Mouse (Mus musculus): Measurements from ENCODE around the gene A630095N17Rik.

The A630095N17Rik gene

DNA sequence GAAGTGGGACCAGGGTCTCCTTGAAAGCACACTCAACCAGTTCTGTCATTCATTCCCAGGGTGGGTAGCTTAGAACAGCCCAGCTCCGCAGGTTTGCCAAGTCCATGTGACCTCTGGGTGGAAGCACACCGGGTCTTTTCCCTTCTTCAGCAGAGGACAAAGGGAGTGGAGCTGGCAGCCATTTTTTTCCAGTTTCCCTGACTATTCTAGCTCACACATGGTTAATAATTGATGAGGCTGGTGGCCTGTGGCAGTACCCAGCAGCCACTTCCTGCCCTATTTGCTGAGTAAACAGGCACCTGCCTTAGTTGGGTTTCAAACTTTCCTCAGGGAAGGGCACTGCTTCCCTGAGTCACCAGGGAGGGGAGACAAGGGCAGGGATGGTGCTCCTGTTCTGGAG is 17.5 kb downstream of the A630095N17Rik start:
- no peak for DNase-seq (ENCODE audit: low spot score in 2 of 2)

DNA sequence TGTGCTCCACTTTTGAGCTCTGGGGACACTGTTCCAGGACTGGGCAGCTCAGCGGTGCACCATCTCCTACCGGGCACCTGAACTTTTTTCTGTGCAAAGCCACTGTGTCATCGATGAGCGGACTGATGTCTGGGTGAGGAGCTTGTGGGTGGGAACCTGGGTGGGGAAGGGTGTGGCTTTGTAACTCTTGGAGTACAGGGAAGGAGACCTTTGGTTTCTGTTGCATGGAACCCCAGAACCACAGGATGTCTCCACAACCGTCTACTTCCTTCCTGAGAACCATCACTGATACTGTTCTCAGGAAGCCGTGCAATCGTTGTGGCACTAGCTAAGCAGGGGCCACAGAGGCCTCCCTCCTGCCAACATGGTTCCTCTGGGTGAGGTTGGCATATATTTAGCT is 18.8 kb downstream of the A630095N17Rik start:
- no peak for DNase-seq (ENCODE audit: low spot score in 2 of 2)

DNA sequence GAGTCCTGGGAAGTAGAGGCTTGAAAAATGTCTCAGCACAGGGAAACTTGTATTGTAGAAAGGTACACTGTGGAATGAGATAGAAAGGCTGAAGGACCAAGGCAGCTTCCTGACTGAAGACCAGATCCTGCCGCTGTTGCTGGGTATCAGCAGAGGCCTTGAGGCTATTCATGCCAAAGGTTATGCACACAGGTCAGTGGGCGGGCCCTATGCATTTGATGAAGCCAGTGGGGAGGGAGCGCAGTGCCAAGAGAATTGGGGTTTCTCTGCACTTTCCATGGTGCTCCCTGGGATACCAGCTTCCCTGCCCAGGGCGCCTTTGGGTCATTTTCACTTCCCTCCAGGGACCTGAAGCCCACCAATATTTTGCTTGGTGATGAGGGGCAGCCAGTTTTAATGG is 19.4 kb downstream of the A630095N17Rik start:
- DNase-seq (ENCODE audit: low spot score in 2 of 2): no peak

DNA sequence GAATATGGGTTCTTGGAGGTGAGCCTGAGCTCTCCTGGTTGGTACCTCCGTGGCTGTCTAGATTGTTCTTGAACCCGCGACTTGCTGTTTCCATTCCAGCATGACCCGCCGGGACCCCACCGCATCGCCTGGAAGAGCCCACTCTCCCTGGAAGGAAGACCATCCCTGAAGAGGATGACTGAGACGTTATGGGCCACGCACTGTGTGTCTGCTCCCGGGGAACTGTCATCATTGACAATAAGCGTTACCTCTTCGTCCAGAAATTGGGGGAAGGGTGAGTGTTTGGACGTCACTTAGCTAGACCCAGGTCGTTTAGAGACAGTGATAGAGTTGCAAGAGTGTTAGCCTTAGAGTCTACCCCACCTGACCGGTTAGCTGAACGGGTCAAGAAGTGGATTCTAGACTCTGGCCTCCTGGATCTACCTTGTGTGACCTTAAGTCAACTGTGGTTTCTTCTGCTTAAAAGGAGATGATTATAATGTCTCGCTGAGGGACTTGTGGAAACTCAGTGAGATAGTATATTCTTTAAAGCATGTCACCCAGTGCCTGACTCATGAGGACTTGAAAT is 20.7 kb downstream of the A630095N17Rik start:
- DNase-seq (ENCODE audit: low spot score in 2 of 2): no peak

DNA sequence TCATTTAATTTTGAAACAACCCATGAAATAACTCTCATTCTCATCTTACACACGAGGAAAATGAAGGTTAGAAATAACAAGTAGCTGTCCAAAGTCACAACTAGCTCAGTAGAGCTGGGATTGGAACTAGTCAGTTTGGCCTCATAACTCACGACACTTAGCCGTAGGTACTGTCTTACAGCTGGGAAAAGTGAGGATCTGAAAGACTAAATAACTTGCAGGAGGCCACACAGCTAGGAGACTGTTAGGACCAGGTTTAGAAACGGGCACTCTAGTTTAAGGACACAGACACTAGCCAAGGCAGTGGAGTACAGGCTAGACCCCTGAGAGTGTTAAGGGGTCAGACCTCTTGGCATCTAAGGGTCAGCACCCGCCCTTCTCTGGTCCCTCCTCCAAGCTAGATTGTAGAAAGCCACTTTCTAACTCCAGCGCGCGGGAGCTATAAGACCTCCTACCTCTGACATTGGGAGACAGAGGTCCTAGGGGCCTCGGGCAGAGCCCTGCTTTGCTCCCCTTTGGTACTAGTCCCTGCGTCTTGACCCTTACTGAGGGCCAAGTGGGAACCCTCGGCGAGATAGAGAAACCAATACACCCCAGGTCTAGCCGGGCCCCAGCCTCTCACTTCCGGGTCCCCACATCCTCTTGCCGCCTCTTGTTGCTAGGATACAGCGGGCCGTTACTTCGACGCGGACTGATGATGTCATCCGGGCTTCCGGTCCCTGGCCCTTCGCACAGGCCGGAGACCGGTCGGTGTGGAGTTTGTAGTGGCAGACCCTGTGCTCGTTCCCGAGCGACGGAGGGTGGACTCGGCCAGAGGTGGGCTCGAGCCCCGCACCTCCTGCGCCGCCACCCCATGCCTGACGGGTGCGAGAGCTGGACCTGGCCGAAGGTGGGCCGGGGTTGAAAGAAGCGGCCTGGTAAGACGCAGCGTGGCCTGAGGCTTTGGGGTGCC is 21.5 kb downstream of the A630095N17Rik start, which contains the start of the genes Glb1l and Stk16:
Glb1l (minus strand) TSS at position 678 of the 952 bp plus-strand sequence.
Stk16 (plus strand) TSS at position 703 of the 952 bp plus-strand sequence.
- DNase-seq (ENCODE audit: low spot score in 2 of 2): peak; percentile 92 to 97

DNA sequence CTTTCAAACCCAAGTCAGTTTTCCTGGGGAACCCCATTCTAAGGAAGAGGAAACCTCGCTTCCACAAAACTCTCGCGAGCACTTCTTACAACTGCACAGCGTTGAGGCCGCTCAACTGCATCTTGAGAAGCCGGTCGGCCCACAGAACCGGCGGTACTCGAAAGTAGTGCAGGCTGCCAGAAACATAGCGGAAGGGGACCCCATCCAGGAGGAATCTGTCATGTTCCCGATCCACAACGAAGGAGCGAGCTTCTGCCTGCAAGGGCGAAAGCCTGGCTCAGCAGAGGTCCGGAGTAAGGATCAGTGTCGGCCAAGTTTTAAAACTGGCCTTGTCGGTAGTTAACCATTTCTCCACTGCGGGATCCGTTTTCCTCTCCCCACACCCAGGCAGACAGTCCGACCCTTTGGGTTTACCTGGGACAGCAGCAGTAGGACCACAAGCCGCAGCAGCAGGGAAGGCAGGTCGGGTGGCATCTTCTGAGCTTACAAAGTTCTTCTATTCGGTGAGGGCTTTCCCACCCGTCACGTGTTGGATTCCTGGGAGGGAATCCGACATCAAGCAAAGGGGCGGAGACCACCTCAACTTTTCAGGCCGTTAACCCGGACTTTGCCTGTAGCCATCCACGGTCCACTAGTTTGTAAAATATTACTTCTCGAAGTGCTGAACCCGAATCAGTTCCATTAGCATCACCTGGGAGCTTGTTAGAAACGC is 22.8 kb downstream of the A630095N17Rik start:
- DNase-seq (ENCODE audit: low spot score in 2 of 2): no peak

DNA sequence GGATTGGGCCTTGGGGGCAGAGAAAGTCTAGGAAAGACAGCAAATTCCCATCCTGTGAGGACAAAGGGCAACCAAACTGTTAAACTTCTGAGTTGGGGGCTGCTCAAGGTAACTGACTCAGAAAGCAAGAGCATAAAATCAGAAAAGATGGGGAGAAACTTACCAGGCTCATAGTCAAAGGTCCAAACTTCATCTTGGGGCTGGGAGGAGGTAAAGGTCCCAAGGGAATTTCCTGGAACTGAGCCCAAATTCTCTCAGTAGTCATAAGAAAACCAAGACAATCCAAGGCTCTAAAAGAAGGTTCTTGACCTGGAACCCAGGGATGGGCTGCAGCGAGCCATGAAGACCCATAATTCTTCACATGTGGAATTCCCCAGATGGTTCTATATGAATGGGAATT is 30.7 kb downstream of the A630095N17Rik start:
- no peak for DNase-seq (ENCODE audit: low spot score in 2 of 2)

DNA sequence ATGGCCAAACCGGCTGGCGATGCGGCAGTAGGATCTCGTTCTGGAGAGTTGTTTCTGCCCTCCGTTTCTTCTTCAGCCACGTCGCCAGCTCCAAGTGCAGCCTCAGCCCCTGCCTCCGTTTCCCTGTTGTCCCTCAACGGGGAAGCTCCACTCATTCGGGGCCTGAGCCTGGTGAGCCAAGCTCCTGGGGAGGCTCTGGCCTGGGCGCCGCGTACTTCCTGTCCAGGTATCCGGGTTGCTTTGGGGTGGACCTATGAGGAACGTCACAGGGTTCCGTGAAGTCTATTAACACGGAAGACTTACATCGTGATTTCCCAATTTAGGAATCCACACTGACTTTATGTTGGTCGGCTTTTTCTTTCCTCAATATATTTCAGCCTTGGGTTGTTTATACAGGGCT is 39.5 kb downstream of the A630095N17Rik start:
- no peak for DNase-seq (ENCODE audit: low spot score in 2 of 2)

DNA sequence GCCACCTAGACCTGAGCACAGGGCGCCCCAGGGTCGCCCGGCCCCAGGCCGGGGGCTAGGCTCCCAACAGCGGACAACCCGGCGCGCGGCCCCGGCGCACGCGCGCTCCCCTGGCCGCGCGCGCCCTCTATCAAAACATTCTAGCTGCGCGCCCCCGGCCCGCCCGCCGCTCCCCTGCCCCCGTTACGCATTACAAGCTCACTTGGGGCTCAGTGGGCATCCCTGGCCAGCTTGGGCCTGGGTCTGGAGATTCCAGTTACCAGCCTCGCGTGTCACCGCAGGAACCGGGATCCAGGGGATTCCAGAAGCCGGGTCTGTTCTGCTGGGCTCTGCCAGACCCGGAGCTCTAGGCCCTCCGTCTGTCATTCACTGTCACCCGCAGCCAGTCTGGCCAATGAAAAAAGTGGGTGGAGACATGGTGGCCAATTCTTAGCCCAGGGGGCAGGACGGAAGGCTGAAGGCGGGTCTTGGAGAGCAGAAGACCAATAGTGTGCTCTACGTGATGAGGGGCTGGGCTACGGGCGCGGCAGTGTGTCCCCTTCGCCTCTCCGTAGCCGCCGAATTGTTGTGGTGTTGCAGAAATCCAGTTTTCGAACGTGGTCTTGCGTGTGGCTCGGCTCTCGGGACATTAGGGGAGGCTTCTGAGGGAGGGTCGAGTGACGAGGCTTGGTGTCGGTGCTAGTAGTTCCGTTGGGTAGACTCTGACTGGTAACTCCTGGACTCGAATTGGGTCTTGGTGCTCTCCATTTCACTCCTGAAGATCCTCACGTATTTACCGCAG is 40.1 kb downstream of the A630095N17Rik start, which contains the start of the genes Ankzf1 and Atg9a:
Ankzf1 (plus strand) TSS at position 530 of the 781 bp plus-strand sequence.
Atg9a (minus strand) TSS at position 575 of the 781 bp plus-strand sequence.
- DNase-seq (ENCODE audit: low spot score in 2 of 2): peak; percentile 95 to 98

DNA sequence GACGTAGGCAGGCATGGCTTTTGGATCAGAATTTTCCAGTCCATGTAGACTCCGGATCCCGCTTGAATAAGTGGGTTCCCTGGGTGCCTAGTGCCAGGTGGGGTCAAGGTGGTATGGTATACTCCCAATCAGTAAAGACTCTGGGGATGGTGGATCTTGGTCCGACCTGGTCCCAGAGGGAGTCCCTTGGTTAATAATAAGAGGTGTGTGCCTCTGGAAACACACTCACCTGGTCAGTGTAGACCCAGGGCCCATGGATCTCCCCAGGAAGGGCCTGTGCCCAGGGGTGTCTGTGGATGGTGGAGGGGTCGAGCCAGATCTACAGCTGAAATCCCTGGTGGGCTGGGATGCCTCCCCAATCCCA is 40.7 kb downstream of the A630095N17Rik start:
- DNase-seq (ENCODE audit: low spot score in 2 of 2): no peak

DNA sequence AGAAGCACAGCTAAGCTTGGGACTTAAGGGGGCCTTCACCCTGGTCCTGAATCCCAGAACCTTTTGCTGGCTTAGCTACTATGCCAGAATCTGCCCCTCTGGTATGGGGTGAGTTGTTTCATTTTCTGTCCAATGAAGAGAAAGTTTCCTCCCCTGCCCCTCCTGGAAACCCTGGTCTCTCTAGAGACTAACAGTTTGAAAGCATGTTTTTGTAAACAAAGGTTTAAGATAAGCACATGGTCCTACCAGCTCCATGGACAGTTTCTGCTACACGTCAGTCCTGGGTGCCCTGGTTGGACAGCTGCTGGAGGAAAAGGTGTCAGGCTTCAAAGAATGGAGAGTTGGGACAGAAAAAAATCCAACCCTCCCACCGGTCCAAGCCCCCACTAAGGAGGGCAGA is 41.3 kb downstream of the A630095N17Rik start:
- no peak for DNase-seq (ENCODE audit: low spot score in 2 of 2)

DNA sequence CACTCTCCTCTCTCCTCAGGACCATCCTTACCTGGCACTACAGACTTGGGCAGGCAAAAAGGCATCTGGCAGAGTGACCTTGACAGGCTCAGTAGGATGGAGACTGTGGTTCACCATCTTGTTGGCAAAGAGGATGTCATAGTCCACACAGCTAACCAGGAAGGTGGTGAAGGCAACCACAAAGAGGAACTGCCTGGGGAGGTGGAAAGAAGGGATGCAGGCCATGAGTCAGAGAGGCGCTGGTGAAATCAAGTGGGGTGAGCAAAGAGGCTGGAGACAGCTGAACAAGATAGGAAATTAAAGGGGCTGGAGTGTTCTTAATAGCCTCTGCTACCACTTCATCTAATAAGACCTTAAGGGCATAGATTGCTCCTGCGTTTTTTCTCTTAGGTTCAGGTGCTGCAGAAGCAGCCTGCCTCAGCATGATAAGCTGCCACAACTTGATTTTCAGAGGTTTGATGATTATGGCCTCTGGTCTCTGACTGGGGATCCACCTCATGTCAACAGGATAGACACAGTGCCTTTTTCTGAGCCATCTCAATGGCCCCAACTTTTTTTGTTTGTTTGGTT is 43.9 kb downstream of the A630095N17Rik start:
- DNase-seq (ENCODE audit: low spot score in 2 of 2): no peak

DNA sequence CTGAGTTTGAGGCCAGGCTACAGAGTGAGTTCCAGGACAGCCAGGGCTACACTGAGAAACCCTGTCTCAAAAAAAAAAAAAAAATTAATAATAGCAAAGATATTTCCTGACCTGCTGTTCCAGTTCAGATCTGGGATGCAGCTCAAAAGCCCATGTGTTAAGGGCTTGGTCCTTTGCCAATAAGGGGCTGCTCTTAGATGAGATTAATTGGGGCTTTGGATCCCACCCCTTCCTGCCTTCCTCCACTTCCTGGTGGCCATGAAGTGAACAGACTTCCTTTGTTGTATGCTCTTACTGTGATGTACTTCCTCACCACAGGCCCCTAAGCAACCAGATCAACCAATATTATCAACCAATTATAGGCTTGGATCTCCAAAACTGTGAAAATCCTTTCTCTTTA is 44.8 kb downstream of the A630095N17Rik start:
- no peak for DNase-seq (ENCODE audit: low spot score in 2 of 2)

DNA sequence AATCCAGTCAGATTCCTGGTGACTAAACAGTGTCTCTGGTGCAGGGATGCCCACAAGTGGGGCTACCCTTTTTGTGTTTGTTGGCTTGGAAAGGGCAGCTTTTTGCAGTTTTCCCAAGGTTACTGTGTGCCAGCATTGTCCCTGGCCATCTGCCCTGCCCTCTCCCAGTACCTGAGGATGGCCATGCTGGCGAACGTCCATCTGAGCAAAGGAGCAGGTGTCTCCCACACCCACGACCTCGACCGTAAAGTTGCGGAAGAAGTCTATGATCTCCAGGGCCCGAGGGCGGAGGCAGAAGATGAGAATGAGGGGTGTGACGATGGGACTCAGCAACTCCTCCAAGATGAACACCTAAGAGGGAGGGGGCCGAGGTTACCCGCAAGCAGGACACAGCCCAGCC is 46.4 kb downstream of the A630095N17Rik start:
- no peak for DNase-seq (ENCODE audit: low spot score in 2 of 2)

DNA sequence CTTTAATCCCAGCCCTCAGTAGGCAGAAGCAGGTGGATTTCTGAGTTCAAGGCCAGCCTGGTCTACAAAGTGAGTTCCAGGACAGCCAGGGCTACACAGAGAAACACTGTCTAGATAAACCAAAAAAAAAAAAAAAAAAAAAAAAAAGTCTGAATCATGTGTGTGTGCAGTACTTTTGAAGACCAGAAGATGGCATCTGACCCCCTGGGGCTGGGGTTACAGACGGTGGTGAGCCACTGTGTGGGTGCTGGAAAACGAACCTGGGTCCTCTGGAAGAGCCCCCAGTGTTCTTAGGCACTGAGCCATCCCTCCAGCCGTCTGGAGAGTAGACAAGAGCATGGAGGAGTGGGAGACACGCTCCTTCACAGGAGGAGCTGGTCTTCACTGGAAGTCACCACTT is 49.7 kb downstream of the A630095N17Rik start:
- DNase-seq (ENCODE audit: low spot score in 2 of 2): no peak

DNA sequence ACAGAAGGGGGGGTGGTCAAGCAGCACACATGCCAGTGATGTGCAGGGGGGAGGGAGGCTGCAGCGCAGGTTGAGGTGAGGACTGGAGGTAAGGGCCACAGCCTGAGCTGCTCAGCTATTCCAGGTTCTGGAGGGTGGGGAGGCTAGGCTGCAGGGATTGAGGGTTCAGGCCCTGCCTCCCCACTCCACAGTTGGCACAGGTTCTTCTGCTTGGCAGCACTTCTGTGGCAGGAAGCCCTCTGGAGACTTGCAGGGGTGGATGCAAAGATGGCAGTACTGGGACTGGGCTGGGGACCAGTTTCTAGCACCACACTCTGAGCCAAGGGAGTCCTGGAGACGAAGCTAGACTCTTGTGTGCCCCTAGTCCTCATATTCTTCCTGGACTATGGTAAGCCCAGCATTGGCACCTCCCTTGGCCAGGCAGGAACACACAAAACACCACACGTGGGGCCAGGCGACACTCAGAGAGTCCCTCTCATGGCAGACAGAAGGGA is 50.5 kb downstream of the A630095N17Rik start:
- DNase-seq (ENCODE audit: low spot score in 2 of 2): no peak

DNA sequence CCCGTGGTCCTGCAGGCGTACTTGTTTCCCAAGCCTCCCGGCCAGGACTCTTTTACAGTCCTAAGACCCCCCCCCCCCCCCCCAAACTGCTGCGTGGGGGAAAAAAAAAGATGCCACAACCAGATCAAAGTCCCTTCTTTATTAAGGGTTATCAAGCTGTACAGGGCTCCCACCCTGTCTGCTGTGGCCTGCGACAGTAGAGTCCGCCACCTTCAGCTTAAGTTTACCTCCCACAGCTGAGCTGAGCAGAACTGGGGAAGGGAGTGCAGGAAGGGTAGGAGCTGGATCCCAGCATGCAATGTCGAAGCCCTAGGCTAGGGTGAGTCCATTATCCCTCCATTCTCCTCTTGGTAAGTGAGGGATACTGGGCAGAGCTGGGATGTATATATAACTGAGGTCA is 51.2 kb downstream of the A630095N17Rik start:
- no peak for DNase-seq (ENCODE audit: low spot score in 2 of 2)

DNA sequence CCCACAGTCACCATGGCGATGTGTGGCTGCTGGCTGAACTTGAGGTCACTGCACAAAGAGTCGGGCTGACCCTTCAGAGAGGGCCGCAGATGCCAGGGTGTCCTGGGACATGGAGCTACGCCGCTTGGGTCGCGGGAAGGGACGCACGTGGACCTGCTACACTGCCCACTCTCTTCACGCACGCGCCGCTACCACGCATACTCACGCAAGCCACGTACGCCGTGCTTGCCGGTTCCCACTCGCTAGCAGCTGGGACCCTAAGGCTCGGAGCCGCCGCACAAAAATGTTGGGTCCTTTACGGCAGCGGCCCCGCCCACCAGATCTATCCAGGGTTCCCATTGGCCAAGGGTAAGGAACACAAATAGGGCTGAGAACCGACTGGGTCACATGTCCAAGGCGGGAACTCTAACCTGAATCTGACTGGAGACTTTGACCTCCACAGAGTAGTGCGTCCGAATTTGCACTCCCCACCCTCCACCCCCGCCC is 51.8 kb downstream of the A630095N17Rik start, which contains the start of gene Abcb6:
Abcb6 (minus strand) TSS at position 288 of the 486 bp plus-strand sequence.
- peak; percentile 92 to 94 for DNase-seq (ENCODE audit: low spot score in 2 of 2)

DNA sequence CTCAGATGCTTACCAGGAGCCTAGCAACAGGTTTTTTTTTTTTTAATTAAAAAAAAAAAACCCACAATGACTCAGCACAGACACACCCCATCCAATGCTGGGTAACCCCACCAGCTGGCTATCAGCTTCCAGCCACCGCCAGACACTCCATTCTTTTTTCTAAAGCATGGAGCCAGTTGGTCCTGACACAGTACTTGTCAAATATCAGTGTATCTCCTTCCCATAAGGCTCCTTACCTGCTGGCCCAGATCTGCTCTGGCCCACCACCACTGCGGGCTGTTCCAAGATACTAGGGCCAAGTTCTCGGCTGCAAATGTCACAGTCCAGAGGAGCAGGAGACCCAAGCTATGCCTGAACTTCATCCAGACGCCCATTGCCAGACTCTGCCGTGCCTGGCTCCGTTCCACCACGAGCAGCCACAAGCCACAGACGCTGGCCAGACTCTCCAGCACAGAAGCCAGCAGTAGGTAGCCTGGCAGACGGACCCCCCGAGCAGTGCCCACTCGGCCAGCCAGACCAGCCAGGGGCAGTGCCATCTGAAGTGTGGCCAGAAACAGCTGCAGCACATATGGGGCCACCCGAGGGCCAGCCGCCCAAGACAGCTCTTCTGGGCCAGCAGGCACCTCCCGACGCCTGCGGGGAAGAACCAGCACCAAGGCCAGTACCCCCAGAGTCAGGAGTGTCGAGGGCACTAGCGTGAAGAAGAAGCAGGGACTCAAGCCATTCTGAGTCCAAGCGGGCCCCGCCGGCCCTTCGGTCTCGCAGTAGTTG is 52.4 kb downstream of the A630095N17Rik start:
- DNase-seq (ENCODE audit: low spot score in 2 of 2): peak; percentile 51

Measured in frontal cortex, postnatal 10 days (tissue).